Mouse (Mus musculus): Measurements from ENCODE around the gene Naa40. TPM values are rescaled to one million over a fixed set of nuclear protein-coding genes. Genes with fewer than 3 reads are reported as not detected.

Naa40 gene
- total RNA-seq, 2 experiments from 2014 or later, result 36.3 to 45.6 TPM

DNA sequence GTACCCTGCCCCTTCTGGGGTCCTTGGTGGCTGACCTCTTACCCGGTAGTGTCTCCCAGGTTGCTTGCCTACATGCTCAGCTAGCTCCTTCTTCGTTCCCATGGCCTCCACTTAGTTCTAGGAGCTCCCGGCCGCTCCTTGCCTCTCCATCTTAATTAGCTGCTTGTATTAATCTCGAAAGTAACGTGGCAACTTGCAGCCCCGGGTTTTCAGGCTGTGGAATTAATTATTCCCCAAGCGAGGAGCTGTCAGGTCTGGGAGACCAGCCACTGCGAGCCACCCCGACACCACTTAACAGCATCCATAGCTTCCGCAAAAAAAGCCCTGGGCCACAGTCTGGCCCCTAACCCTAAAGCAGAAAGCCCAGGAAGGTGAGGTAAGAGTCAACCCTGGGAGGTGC is 57.6 kb downstream of the Naa40 start:
- no peak for DNase-seq (ENCODE audit: low spot score in 2 of 2)

DNA sequence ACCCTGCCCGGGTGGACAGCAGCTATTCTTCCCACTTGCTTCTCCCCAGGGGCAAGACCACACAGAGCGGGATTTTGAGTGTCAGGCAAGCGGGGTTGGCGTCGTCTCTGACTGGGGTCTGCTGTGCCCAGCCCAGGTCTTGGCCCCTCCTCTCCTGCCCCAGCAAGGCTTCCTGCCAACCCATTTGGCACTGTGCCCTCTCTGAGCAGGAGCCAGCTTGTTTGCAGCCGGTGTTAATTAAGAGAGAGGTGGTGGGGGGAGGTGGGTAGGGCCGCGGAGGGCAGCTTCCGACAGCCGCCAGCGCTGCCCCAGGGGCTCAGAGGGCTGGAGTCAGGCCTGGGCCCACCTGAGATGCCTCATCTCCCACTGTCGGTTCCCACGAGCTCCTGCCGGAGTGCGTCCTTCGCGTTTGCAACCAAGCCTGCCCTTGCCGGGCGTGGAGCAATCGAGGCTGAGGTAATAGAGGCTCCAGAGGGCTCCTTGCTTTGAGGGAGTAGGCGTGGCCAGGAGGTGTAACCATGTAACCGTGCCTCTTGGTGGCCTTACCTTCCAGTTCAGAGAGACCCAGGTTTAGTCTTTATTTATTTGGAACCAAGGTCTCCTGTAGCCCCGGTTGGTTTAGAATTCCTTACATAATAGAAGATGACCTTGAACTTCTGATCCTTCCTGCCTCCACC is 58.6 kb downstream of the Naa40 start:
- DNase-seq (ENCODE audit: low spot score in 2 of 2), result peak; percentile 94 to 95

DNA sequence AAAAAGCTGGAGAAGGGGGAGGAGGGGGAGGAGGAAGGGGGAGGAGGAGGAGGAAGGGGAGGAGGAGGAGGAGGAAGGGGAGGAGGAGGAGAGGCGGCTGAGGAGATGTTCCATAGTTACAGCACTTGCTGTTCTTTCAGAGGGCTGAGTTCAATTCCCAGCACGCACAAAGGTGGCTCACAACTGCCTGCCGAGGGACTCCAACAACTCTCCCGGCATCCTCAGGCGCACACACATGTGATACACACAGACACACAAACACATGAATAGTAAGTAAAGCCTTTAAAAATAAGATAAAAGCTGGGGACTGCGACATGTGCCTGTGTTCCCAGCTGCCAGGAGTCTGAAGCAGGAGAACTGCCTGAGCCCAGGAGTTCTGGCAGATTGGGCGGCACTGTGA is 59.5 kb downstream of the Naa40 start:
- no peak for DNase-seq (ENCODE audit: low spot score in 2 of 2)

DNA sequence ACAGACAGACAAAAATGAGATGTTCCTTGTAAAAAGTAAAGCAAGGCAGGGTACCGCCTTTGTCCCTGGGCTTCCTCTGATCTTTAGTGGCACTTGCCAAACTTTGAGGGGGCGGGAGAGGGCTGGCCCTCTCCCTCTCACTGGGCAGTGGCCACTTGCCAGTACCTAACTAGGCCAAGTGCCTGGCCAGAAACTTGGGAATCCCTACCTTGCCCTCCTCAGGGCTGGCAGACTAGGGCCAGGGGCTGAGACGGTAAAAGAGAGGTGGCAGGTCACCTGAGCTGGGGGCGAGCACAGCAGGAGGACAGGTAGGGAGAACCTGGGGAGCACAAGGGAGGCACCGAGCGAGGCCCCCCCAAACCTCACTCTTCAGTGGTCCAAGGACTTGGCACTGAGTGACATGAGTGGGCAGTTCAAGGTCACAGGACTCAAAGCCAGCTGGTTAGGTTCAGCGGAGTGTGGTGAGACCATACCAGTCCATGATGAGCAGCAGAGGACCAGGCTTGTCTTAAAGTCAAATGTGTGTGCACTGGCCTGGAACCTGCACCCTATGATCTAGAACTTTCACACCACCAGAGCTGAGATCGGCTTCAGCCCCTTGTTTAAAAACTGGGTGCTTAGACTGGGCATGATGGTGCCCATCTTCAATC is 60.1 kb downstream of the Naa40 start:
- DNase-seq (ENCODE audit: low spot score in 2 of 2), result peak in 1 of 2 experiments; percentile 64

DNA sequence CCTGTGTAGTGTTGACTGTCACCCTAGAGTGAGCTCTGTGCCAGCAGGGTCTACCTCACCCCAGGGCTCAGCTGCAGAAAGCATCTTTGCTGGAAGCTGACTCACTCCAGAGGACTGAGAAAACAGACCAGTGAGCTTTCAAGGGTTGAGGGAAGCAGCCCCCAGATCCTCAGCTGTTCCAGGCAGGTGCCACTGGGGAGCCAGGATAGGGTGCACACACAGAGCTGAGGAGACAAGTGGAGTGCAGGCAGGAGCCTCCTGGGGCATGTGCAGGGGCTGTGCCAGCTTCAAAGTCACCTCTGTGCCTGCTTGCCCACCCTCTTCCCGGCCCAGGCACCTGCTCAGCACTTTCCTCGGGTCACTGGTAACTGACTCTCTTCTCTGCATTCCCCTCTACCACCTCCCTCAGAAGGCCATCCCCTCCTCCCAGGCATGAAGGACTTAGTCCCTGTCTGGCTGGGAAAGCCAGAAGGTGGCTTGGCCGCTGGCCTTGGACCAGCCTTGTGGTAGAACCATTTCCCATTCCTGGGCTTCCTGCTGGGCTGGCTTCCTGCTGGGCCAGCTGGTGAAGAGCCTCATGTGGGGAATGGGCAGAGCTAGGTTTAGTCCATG is 62.0 kb downstream of the Naa40 start:
- no peak for DNase-seq (ENCODE audit: low spot score in 2 of 2)

DNA sequence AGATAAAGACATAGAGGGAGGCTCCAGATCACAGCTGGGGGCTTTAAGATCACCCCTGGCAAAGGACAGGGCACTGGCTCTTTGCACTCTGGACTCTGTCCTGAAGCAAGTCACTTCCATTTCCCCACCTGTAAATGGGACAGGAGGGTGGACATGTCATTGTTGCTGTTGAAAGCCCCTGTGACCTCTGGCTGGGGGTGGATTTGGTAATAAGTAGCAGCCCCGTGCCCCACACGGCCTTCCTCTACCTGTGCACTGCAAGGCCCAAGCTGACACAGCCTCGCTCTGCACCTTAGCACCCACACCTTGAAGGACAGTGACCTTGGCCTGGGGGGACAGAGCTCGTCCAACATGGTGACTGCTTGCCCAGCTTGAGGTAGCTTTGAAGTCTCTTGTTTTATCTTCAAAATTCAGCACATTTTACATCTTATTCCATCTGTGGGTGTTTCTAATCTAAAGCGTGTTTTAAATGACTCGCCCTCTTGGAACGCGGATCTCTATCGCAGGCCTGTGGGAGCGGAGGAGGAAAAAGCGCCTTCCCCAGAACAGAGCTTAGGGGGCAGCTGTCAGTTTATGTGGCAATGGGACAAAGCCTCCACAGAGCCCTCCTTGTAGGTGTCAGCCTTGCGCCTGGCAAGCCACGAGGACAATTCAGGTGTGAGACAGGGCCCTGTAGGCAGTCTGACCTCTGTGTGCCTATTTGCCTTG is 63.0 kb downstream of the Naa40 start:
- no peak for DNase-seq (ENCODE audit: low spot score in 2 of 2)

DNA sequence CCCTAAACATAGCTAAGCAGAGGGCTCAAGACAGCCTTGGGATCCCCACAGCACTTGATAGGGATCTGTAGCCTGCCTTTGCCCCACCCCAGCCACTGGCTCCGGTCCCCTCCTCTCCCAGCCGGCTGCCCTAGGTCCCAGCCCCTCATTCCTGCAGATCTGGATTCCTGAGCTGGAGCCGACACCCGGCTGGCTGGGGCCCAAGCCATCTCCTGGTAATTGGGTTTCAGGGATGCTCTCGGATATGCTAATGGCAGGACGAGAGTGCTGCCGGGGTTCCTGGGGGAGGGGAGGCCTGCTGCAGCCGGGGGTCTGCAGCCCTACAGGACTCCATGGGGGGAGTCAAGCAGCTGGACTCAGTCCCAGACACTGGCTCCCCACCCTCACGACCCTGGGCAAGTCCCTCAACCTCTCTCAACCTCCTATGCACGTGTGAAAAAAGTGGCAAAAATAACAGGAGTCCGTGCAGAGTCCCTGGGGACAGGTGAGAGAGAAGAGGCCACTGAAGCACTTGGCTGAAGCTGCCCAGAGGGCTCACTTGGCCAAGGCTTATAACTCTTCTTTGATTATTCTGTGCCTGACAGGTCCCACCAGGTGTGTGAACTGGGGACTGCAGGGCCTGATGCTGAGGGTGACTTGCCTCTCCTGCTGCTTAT is 64.8 kb downstream of the Naa40 start:
- DNase-seq (ENCODE audit: low spot score in 2 of 2), result no peak

Other genes starting within 250 kb of the Naa40 start
- 10 to 100 TPM; 18.1 to 21.5 TPM for gene Dnajc4, start 248.6 kb downstream of the Naa40 start, total RNA-seq (2021)
- 10 to 100 TPM; 10.2 to 11.3 TPM for gene Nudt22, start 245.1 kb downstream of the Naa40 start, total RNA-seq (2021)
- gene Trpt1, start 245.1 kb downstream of the Naa40 start, total RNA-seq (2021), result 10 to 100 TPM; 16.9 to 18.2 TPM
- 1 to 10 TPM; 5.0 to 5.2 TPM for gene Fermt3, start 221.7 kb downstream of the Naa40 start, total RNA-seq (2021)
- gene Stip1, start 201.2 kb downstream of the Naa40 start, total RNA-seq (2021), result 100 to 1,000 TPM; 126 to 148 TPM
- gene Macrod1, start 184.4 kb downstream of the Naa40 start, total RNA-seq (2021), result 1 to 10 TPM; 4.4 to 5.2 TPM
- gene Flrt1, start 135.5 kb downstream of the Naa40 start, total RNA-seq (2021), result 10 to 100 TPM; 27.9 to 28.4 TPM
- 100 to 1,000 TPM; 202 to 240 TPM for gene Otub1, start 34.9 kb downstream of the Naa40 start, total RNA-seq (2021)
- 100 to 1,000 TPM; 688 to 834 TPM for gene Cox8a, start 23.6 kb downstream of the Naa40 start, total RNA-seq (2021)
- gene Rcor2, start 26.1 kb upstream of the Naa40 start, total RNA-seq (2021), result 10 to 100 TPM; 22.7 to 24.1 TPM
- 100 to 1,000 TPM; 102 to 110 TPM for gene Mark2, start 100.7 kb upstream of the Naa40 start, total RNA-seq (2021)
- 10 to 100 TPM; 39.0 to 45.6 TPM for gene Spindoc, start 141.8 kb upstream of the Naa40 start, total RNA-seq (2021)
- gene 2700081O15Rik, start 176.4 kb upstream of the Naa40 start, total RNA-seq (2021), result 10 to 100 TPM; 70.8 to 72.1 TPM
- gene Rtn3, start 242.1 kb upstream of the Naa40 start, total RNA-seq (2021), result 100 to 1,000 TPM; 769 to 828 TPM